Mouse (Mus musculus): Measurements from ENCODE around the gene Itm2b. TPM values are rescaled to one million over a fixed set of nuclear protein-coding genes. Genes with fewer than 3 reads are reported as not detected.

Itm2b gene
- polyA plus RNA-seq, 1 experiment = 153 TPM

GRCm38 (mm10) chr14:73313864-73314263 lies 71.2 kb downstream of the Itm2b start:
- no peaks in the 10 kb centered on the region for H3K79me3 ChIP-seq (ENCODE audit: low read depth)
- H3K79me2 ChIP-seq (ENCODE audit: control insufficient read depth, insufficient read depth) = no peaks in the 10 kb centered on the region
- no peak overlapping the region for H3ac ChIP-seq (ENCODE audit: control insufficient read depth, insufficient read length, low read depth)
- no peak overlapping the region for H3K4me3 ChIP-seq (ENCODE audit: insufficient read depth, poor library complexity, severe bottlenecking)
- TF ChIP-seq FOSL1 (IDR thresholded peaks at IDR 0.05; ENCODE audit: insufficient read depth, low read length, poor library complexity, severe bottlenecking) = no peak
- no peak for TF ChIP-seq CEBPB (IDR thresholded peaks at IDR 0.05; ENCODE audit: low read depth)
- TF ChIP-seq USF1 (IDR thresholded peaks at IDR 0.05; ENCODE audit: low read depth) = no peak
- no peak for TF ChIP-seq CTCF (IDR thresholded peaks at IDR 0.05; ENCODE audit: control insufficient read depth, insufficient read depth, insufficient read length)
- TF ChIP-seq MAX (IDR thresholded peaks at IDR 0.05) = no peak
- no peak for TF ChIP-seq MYOD1 (IDR thresholded peaks at IDR 0.05; ENCODE audit: control insufficient read depth, insufficient read length, low read depth)
- no peak for TF ChIP-seq MYOG (IDR thresholded peaks at IDR 0.05; ENCODE audit: control insufficient read depth, extremely low read depth, insufficient read length)
- H3K27me3 ChIP-seq (ENCODE audit: control insufficient read depth, insufficient read depth, insufficient read length) = no peaks in the 10 kb centered on the region
- H3K36me3 ChIP-seq (ENCODE audit: control insufficient read depth, insufficient read depth) = no peaks in the 10 kb centered on the region

- H3K36me3 ChIP-seq (ENCODE audit: control insufficient read depth, insufficient read depth) = no peaks in the 10 kb centered on the region
- H3K79me3 ChIP-seq (ENCODE audit: low read depth) = no peaks in the 10 kb centered on the region
- TF ChIP-seq MYOG (IDR thresholded peaks at IDR 0.05; ENCODE audit: control insufficient read depth, extremely low read depth, insufficient read length) (no peak), MYOD1 (IDR thresholded peaks at IDR 0.05; ENCODE audit: control insufficient read depth, insufficient read length, low read depth) (peak; percentile 61), USF1 (IDR thresholded peaks at IDR 0.05; ENCODE audit: low read depth) (no peak)
- no peak overlapping the region for H3ac ChIP-seq (ENCODE audit: control insufficient read depth, insufficient read length, low read depth)
- H3K79me2 ChIP-seq (ENCODE audit: control insufficient read depth, insufficient read depth) = no peaks in the 10 kb centered on the region
- H3K27me3 ChIP-seq (ENCODE audit: control insufficient read depth, insufficient read depth, insufficient read length) = no peaks in the 10 kb centered on the region
- H3K4me3 ChIP-seq (ENCODE audit: insufficient read depth, poor library complexity, severe bottlenecking) = no peak overlapping the region
Measured at GRCm38 (mm10) chr14:73313396-73313795, 71.7 kb downstream of the Itm2b start.

- Histone ChIP-seq H3K27me3 (ENCODE audit: control insufficient read depth, insufficient read depth, insufficient read length) (no peaks in the 10 kb centered on the region), H3K36me3 (ENCODE audit: control insufficient read depth, insufficient read depth) (no peaks in the 10 kb centered on the region), H3ac (ENCODE audit: control insufficient read depth, insufficient read length, low read depth) (no peak overlapping the region), H3K4me3 (ENCODE audit: insufficient read depth, poor library complexity, severe bottlenecking) (no peak overlapping the region), H3K79me3 (ENCODE audit: low read depth) (no peaks in the 10 kb centered on the region), H3K79me2 (ENCODE audit: control insufficient read depth, insufficient read depth) (no peaks in the 10 kb centered on the region)
- TF ChIP-seq MAX (IDR thresholded peaks at IDR 0.05) = no peak
- TF ChIP-seq CTCF (IDR thresholded peaks at IDR 0.05; ENCODE audit: control insufficient read depth, insufficient read depth, insufficient read length) = no peak
- TF ChIP-seq USF1 (IDR thresholded peaks at IDR 0.05; ENCODE audit: low read depth) = no peak
- no peak for TF ChIP-seq CEBPB (IDR thresholded peaks at IDR 0.05; ENCODE audit: low read depth)
- TF ChIP-seq MYOG (IDR thresholded peaks at IDR 0.05; ENCODE audit: control insufficient read depth, extremely low read depth, insufficient read length) = no peak
- no peak for TF ChIP-seq MYOD1 (IDR thresholded peaks at IDR 0.05; ENCODE audit: control insufficient read depth, insufficient read length, low read depth)
- no peak for TF ChIP-seq FOSL1 (IDR thresholded peaks at IDR 0.05; ENCODE audit: insufficient read depth, low read length, poor library complexity, severe bottlenecking)
Measured at GRCm38 (mm10) chr14:73312909-73313308, 72.2 kb downstream of the Itm2b start.

Other genes with a start within 250 kb of the Itm2b start
- 1.0 TPM for gene Lpar6, start 147.4 kb downstream of the Itm2b start, polyA plus RNA-seq (2012; fragmentation: generic; extraction: Trizol)
- 2.7 TPM for gene Rb1, start 59.5 kb downstream of the Itm2b start, polyA plus RNA-seq (2012; fragmentation: generic; extraction: Trizol)
- gene Med4, start 124.7 kb upstream of the Itm2b start, polyA plus RNA-seq (2012; fragmentation: generic; extraction: Trizol) = 31.6 TPM
- gene Sucla2, start 140.0 kb upstream of the Itm2b start, polyA plus RNA-seq (2012; fragmentation: generic; extraction: Trizol) = 29.7 TPM
- gene Nudt15, start 163.0 kb upstream of the Itm2b start, polyA plus RNA-seq (2012; fragmentation: generic; extraction: Trizol) = 2.2 TPM

All from C2C12 (cell line).